Mouse (Mus musculus): ENCODE measurements around the gene Zbtb24. TPM values are rescaled to one million over a fixed set of nuclear protein-coding genes. Genes with fewer than 3 reads are reported as not detected.
"Not testable (repeated sequence)": the region's sequence is repeated elsewhere in the genome, so short reads cannot be mapped to it uniquely, and the experiment has no call there.

The Zbtb24 gene
- polyA plus RNA-seq, 1 experiment from 2014 or later, result 20.6 TPM

DNA sequence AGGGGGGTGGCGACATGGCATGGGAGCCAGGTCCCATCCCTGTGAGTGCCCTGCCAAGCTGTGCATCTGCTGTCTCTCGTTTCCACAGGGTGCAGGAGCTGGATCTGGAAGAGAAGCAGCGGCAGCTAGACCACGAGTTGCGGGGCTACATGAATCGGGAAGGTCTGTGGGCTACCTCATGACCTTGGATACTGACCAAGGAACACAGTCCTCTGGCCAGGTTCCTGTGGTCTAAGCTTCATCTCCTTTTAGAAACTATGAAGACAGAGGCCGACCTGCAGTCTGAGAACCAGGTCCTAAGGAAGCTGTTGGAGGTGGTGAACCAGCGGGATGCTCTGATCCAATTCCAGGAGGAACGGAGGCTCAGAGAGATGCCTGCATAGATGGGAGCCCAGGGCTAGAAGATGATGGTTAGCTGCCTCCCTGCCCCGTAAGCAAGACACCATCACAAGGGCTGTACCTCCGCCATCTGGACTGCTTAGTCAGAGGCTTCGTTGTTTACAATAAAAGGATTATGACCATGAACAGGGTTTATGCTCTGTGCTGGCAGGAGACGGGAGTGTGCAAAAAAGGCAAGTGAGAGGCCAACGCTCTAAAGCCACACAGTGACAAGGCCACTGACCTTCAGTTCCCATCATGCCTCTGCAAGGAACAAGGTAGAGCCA, 36.5 kb downstream of the Zbtb24 start:
- no peak overlapping the region for H3K9ac ChIP-seq (replicated peaks)
- 77% methylated on average over 14 of the region's 14 CpGs for WGBS
- ATAC-seq, result no peak
- peaks cover 62% of the 10 kb centered on the region for H3K36me3 ChIP-seq
- H3K27me3 ChIP-seq, result 0 out of 2 replicates have a peak, but pooled peaks cover 3% of the 10 kb centered on the region
- H3K4me3 ChIP-seq (replicated peaks), result no peak overlapping the region
- H3K9me3 ChIP-seq, result no peaks in the 10 kb centered on the region
- peaks cover 39% of the 10 kb centered on the region for H3K4me1 ChIP-seq (replicated peaks)
- no peak overlapping the region for H3K4me2 ChIP-seq (replicated peaks)
- H3K27ac ChIP-seq, result no peak overlapping the region; the same call in 1 of the 2 replicates

DNA sequence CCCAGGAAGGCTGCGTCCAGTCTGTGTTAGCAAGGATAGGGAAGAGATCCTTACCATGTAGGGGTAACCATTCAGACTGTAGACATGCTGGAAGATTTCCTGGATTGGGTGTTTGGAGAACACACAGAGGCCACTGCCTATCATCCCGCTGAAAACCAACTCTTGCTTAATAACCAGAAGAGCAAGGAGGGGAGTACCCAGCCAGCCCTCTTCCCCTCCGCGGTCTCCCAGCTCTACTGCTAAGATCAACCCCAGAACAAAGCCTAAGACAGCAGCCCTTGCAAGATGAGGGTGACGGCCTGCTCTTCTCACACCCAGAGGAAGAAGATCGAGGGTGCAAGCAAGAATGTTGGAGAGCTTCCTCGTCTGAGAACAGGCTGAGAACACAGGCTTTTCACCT, 38.7 kb downstream of the Zbtb24 start:
- no peak for ATAC-seq
- Histone ChIP-seq H3K27me3 (0 out of 2 replicates have a peak, but pooled peaks cover 3% of the 10 kb centered on the region), H3K9ac (replicated peaks) (peak overlapping the region; percentile 58; the same call in 1 of the 2 replicates), H3K9me3 (no peaks in the 10 kb centered on the region), H3K36me3 (peaks cover 40% of the 10 kb centered on the region), H3K4me3 (replicated peaks) (peak overlapping the region; percentile 66), H3K27ac (no peak overlapping the region), H3K4me2 (replicated peaks) (peak overlapping the region; percentile 85), H3K4me1 (replicated peaks) (peaks cover 39% of the 10 kb centered on the region)
- 58% methylated on average over 7 of the region's 7 CpGs for whole genome bisulfite sequencing

DNA sequence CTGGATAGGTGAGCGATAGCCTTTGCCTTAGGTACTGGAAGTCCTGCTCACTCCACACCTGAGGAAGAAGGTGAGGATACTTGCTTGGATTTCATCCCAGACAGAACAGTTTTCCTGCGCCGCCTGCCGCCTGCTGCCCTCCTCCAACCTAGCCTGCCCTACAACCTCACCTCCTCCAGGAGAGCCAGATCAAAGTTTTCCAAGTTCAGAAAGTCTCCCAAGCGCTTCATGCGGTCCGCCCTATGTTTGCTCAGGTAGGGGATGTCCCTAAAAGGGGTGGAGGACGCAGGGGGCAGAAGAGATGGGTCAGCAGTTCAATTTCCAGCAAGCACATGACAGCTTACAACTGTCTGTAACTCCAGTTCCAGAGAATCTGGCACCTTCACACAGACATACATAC, 39.1 kb downstream of the Zbtb24 start:
- peak; percentile 16; the same call in 1 of the 2 replicates for ATAC-seq
- Histone ChIP-seq H3K27me3 (0 out of 2 replicates have a peak, but pooled peaks cover 3% of the 10 kb centered on the region), H3K4me1 (replicated peaks) (peaks cover 39% of the 10 kb centered on the region), H3K4me3 (replicated peaks) (peak overlapping the region; percentile 66), H3K9ac (replicated peaks) (peak overlapping the region; percentile 58), H3K36me3 (peaks cover 36% of the 10 kb centered on the region), H3K9me3 (no peaks in the 10 kb centered on the region), H3K27ac (no peak overlapping the region), H3K4me2 (replicated peaks) (peak overlapping the region; percentile 85)
- WGBS, result 36% methylated on average over 8 of the region's 8 CpGs

DNA sequence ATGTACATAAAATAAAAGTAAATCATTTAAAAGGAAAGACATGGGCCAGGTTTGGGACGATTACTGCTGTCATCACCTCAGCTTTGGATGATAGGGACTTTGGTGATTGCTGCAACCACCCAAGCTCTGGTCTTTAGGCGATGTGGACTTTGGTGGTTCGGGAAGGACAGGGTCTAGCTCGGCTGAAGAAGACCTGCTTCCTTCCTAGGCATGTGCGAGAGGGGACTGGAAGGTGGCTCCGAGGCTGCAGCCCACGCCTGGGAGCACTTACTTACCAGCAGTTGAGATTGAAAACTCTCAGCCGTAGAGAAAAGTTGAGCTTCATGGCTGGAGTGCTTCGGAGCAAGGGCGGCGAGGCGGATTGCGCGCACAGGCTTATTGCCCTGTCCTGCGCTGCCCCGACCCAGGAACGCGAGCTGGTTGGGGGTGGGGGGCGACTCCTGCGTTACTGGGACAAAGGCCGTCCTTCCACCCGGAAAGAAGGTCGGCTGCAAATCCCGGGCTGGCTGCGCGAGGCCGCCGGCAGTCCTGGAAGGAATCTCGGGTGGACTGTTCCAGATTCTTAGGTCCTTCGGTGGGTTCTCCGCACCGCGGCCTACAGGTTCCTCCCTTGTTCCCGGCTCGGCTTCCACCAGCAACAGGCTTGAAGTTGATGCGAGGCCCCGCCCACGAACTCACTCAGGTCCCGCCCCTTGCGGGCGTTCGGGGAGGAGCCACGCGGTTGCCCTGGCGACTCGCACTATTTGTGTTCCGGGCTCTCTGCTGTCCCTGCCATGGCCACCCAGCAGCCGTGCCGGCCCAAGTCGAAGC, 39.7 kb downstream of the Zbtb24 start, which contains the start of the genes Smpd2 and Ppil6:
TSS of gene Smpd2 (minus strand) at position 662 of the 810 bp plus-strand sequence.
TSS of gene Ppil6 (plus strand) at position 732 of the 810 bp plus-strand sequence.
- Histone ChIP-seq H3K4me3 (replicated peaks) (peak within 1 kb of the TSS; percentile 66), H3K4me2 (replicated peaks) (peak within 1 kb of the TSS; percentile 85), H3K36me3 (peaks cover 30% of the 10 kb centered on the region), H3K27ac (no peak within 1 kb of the TSS), H3K9me3 (no peaks in the 10 kb centered on the region), H3K9ac (replicated peaks) (peak within 1 kb of the TSS; percentile 72), H3K27me3 (0 out of 2 replicates have a peak, but pooled peaks cover 3% of the 10 kb centered on the region), H3K4me1 (replicated peaks) (peaks cover 39% of the 10 kb centered on the region)
- ATAC-seq, result peak; percentile 95
- under 1% methylated on average over 50 of the region's 50 CpGs for whole genome bisulfite sequencing

DNA sequence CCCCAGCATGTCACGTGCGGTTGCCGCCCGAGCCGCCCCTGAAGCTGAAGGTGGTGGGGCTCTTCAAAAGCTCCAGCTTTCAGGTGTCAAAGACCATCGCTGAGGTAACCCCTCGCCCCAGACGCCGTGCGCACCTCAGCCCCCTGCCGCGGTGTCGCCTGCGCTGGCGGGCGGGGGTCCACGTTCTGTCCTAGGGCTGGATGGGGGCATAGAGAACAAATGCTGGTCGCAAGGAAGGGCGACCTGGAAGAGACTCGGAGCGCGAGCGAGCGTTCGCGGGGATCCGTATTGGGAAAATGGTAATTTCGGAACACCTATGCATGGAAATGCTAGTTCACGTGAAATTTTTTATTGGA, 40.3 kb downstream of the Zbtb24 start:
- Histone ChIP-seq H3K36me3 (peaks cover 24% of the 10 kb centered on the region), H3K9me3 (no peaks in the 10 kb centered on the region), H3K4me2 (replicated peaks) (peak overlapping the region; percentile 85), H3K4me1 (replicated peaks) (peaks cover 39% of the 10 kb centered on the region), H3K9ac (replicated peaks) (peak overlapping the region; percentile 72), H3K27ac (no peak overlapping the region), H3K27me3 (0 out of 2 replicates have a peak, but pooled peaks cover 3% of the 10 kb centered on the region), H3K4me3 (replicated peaks) (peak overlapping the region; percentile 66)
- under 1% methylated on average over 29 of the region's 29 CpGs for WGBS
- peak; percentile 81 for ATAC-seq

DNA sequence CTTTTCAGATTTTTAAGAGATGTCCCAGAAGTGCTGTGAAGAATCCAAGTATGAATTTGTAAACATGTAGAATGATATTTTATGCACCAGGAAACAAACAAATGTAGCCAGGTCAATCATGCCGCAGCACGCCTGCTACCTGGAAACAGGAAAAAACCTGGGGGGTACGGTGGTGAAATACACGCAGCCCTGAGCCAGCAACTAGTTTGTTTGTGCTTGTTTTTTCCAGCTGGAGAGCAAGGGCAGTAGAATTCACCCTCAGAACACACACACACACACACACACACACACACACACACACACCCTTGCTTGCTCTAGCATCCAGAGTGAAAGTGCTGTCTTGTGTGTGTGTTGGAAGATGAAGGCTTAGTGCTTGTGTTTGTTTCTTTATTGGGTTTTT, 40.9 kb downstream of the Zbtb24 start:
- Histone ChIP-seq H3K9ac (replicated peaks) (no peak overlapping the region), H3K27ac (no peak overlapping the region), H3K4me3 (replicated peaks) (no peak overlapping the region), H3K27me3 (0 out of 2 replicates have a peak, but pooled peaks cover 3% of the 10 kb centered on the region), H3K4me2 (replicated peaks) (peak overlapping the region; percentile 85), H3K9me3 (no peaks in the 10 kb centered on the region), H3K36me3 (peaks cover 18% of the 10 kb centered on the region), H3K4me1 (replicated peaks) (peaks cover 39% of the 10 kb centered on the region)
- WGBS, result 64% methylated on average over 4 of the region's 4 CpGs
- no peak for ATAC-seq

DNA sequence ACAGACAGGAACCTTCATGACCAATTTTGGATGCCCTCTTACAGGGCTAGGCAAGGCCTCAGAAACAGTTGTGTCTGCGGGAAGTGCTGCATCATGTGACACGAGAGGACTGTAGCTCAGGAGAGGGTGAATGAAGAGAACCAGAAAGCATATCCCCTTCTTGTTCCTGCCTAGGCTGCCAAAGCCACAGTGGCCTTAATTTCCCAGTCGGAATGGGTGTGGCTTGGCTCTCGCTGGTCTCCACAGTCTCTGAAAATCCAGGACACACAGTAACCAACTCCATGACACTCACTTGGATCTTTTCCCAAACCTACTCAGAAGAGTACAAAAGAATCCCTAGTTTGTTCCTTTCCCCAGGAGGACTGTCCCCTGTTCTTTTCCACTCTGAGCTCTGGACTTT, 50.8 kb downstream of the Zbtb24 start:
- no peak overlapping the region for H3K4me2 ChIP-seq (replicated peaks)
- no peaks in the 10 kb centered on the region for H3K4me1 ChIP-seq (replicated peaks)
- no peaks in the 10 kb centered on the region for H3K36me3 ChIP-seq
- no peaks in the 10 kb centered on the region for H3K27me3 ChIP-seq
- no peak for ATAC-seq
- no peaks in the 10 kb centered on the region for H3K9me3 ChIP-seq
- H3K27ac ChIP-seq, result no peak overlapping the region
- no peak overlapping the region for H3K9ac ChIP-seq (replicated peaks)
- 76% methylated on average over 4 of the region's 4 CpGs for WGBS
- H3K4me3 ChIP-seq (replicated peaks), result no peak overlapping the region

DNA sequence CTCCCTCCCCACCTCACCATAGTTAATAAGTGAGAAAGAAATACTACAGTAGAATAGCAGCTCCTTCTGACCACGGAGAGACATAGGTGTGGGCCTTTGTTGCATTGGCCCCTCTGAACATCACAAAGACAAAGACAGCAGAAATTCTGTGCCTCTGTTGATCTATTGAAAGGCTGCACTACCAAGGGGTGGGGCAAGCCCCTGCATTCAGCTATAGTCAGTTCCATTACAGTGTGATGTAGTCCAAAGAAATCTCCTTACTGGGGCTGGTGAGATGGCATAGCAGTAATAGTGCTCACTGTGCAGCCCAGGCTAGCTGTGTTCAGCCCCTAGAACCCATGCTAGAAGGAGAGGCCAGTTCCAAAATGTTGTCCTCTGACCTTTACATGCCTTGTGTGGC, 54.8 kb downstream of the Zbtb24 start:
- peak; percentile 34; the same call in 1 of the 2 replicates for ATAC-seq
- Histone ChIP-seq H3K9ac (replicated peaks) (no peak overlapping the region), H3K4me3 (replicated peaks) (no peak overlapping the region), H3K4me1 (replicated peaks) (no peaks in the 10 kb centered on the region), H3K36me3 (no peaks in the 10 kb centered on the region), H3K4me2 (replicated peaks) (no peak overlapping the region), H3K27ac (no peak overlapping the region), H3K9me3 (no peaks in the 10 kb centered on the region), H3K27me3 (no peaks in the 10 kb centered on the region)
- 93% methylated on average over 1 of the region's 1 CpGs for WGBS

DNA sequence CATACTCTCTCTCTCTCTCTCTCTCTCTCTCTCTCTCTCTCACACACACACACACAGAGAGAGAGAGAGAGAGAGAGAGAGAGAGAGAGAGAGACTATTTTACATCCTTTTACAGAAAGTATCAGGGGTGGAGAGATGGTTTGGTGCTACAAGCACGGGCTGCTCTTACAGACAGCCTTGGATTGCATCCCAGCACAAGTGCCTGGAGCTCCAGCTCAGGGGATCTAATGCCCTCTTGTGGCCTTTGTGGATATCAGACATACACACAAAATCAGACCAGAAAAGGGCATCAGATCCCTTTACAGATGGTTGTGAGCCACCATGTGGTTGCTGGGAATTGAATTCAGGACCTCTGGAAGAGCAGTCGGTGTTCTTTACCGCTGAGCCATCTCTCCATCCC, 55.3 kb downstream of the Zbtb24 start:
- not testable (repeated sequence) for H3K27me3 ChIP-seq; H3K4me3 ChIP-seq (replicated peaks); H3K27ac ChIP-seq; H3K9me3 ChIP-seq; H3K9ac ChIP-seq (replicated peaks); H3K4me2 ChIP-seq (replicated peaks); H3K4me1 ChIP-seq (replicated peaks); H3K36me3 ChIP-seq
- WGBS, result 0% methylated on average over 3 of the region's 3 CpGs
- ATAC-seq, result peak; percentile 83

DNA sequence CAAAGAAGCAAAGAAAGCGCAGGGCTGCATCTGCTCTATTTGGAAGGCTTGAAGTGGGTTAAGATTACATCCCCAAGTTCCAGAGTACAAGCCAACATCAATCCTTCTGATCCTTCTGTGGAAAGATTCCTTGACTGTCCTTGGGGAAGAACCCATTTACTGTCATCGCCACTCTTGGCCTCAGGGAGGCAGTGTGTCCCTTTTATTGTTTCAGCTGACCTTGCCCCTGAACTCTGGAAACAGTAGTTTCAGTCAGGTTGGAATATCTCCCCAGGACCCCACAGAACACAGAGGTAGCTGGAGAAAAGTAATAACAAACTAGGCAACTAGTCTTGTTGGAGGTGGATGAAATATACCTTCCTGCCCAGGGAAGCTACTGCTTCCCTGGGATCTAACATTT, 59.0 kb downstream of the Zbtb24 start:
- no peak overlapping the region for H3K27ac ChIP-seq
- H3K4me2 ChIP-seq (replicated peaks), result no peak overlapping the region
- no peaks in the 10 kb centered on the region for H3K9me3 ChIP-seq
- no peaks in the 10 kb centered on the region for H3K27me3 ChIP-seq
- WGBS, result 43% methylated on average over 2 of the region's 2 CpGs
- no peak overlapping the region for H3K4me3 ChIP-seq (replicated peaks)
- H3K36me3 ChIP-seq, result no peaks in the 10 kb centered on the region
- no peak for ATAC-seq
- H3K9ac ChIP-seq (replicated peaks), result no peak overlapping the region
- H3K4me1 ChIP-seq (replicated peaks), result no peaks in the 10 kb centered on the region

DNA sequence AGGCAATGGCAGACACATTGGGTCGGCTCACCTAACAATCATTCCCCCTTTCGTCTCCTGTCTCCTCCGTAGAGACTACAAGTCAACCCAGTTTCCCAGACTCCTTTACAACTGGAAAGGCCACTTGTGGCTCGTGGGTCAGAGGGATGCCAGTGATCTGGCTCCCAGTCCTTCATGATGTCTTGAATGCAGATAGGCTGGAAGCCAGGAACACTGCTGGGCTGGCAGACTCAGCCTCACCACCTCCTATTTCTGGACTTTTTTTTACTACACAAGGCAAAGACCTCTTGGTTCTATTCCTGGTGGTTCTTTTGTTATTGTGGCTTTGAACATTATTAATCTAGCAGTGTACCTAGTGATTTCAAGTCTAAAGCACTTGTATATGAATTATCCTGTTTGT, 64.1 kb downstream of the Zbtb24 start:
- ATAC-seq, result no peak

DNA sequence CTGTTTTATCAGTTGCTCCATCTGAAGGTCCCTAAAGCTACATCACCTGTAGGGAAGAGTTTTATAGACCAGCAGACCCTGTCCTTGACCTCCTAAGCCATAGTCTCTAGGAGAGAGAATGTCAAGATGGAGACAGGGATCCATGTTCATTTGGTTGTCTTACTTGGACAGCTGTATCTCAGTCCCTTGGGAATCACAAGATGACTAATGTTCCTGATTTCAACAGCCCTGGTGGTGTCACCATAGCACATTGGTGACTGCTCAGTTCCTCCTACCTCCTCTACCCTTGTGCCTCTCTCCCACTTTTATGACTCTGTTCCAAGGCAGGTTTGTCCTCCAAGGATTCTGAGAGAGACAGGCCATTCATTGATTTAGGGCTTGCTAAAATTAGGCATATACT, 64.7 kb downstream of the Zbtb24 start:
- Histone ChIP-seq H3K27me3 (no peaks in the 10 kb centered on the region), H3K4me3 (replicated peaks) (no peak overlapping the region), H3K4me2 (replicated peaks) (no peak overlapping the region), H3K4me1 (replicated peaks) (0 out of 2 replicates have a peak, but pooled peaks cover 3% of the 10 kb centered on the region), H3K9me3 (no peaks in the 10 kb centered on the region), H3K27ac (no peak overlapping the region), H3K9ac (replicated peaks) (no peak overlapping the region), H3K36me3 (no peaks in the 10 kb centered on the region)
- no peak for ATAC-seq

More for the DNA sequence above, 64.1 kb downstream of the Zbtb24 start:
- Histone ChIP-seq H3K4me3 (replicated peaks) (no peak overlapping the region), H3K27ac (no peak overlapping the region), H3K27me3 (no peaks in the 10 kb centered on the region), H3K9me3 (no peaks in the 10 kb centered on the region), H3K36me3 (no peaks in the 10 kb centered on the region), H3K4me1 (replicated peaks) (0 out of 2 replicates have a peak, but pooled peaks cover 3% of the 10 kb centered on the region), H3K4me2 (replicated peaks) (no peak overlapping the region), H3K9ac (replicated peaks) (no peak overlapping the region)
- 74% methylated on average over 4 of the region's 4 CpGs for WGBS
